Mouse (Mus musculus): ENCODE data around the gene Fshb.

- TF ChIP-seq CTCF (IDR thresholded peaks at IDR 0.05; ENCODE audit: control insufficient read depth, insufficient read depth, insufficient read length) = no peak
- TF ChIP-seq MAX (IDR thresholded peaks at IDR 0.05) = no peak
These were observed 36.7 kb downstream of the Fshb start for GRCm38 (mm10) chr2:107022713-107023112.
